Mouse (Mus musculus) kidney, adult 2 months (tissue): ENCODE measurements around the gene March10. TPM values are rescaled to one million over a fixed set of nuclear protein-coding genes. Genes with fewer than 3 reads are reported as not detected.

Source experiments
- DNase-seq: peaks from one replicate; pipeline ENCODE4 v3.0.0; 2021
- H3K27ac ChIP-seq: fragments of 200-500 bp; 2 replicates; pipeline ENCODE4 v1.5.1; 2012; ENCODE audit warnings: low read depth, low read length, control low read depth, inconsistent platforms; ENCODE audit not compliant: insufficient read depth
- H3K27me3 ChIP-seq: fragments of 200-500 bp; replicated peaks from 2 replicates; pipeline ENCODE4 v1.6.1; 2012; ENCODE audit warnings: mild to moderate bottlenecking, moderate library complexity, low read length, inconsistent platforms; ENCODE audit not compliant: control insufficient read depth, insufficient read depth
- H3K36me3 ChIP-seq: fragments of 200-500 bp; 2 replicates; pipeline ENCODE4 v1.6.1; 2012; ENCODE audit warnings: mild to moderate bottlenecking, moderate library complexity, low read length, inconsistent platforms; ENCODE audit not compliant: control insufficient read depth, insufficient read depth
- H3K4me1 ChIP-seq: fragments of 200-500 bp; 2 replicates; pipeline ENCODE4 v1.6.1; 2011; ENCODE audit warnings: low read length; ENCODE audit not compliant: control insufficient read depth, insufficient read depth
- H3K4me3 ChIP-seq: fragments of 200-500 bp; 2 replicates; pipeline ENCODE4 v1.5.1; 2011; ENCODE audit warnings: mild to moderate bottlenecking, low read depth, low read length, control low read depth; ENCODE audit not compliant: insufficient read depth
- CTCF ChIP-seq: fragments of 200-500 bp; conservative IDR thresholded peaks from 2 replicates; pipeline ENCODE4 v1.5.1; 2011; ENCODE audit warnings: low read depth, mild to moderate bottlenecking, control low read depth, low read length, moderate library complexity, mixed read lengths; ENCODE audit not compliant: insufficient read depth, insufficient read length
- POLR2A ChIP-seq: fragments of 200-500 bp; IDR thresholded peaks from one replicate; pipeline ENCODE4 v1.6.1; 2011; ENCODE audit warnings: low read depth, low read length, control low read depth
- WGBS: fragments of 180-500 bp; shearing (Covaris S2); methylation state at CpG from one replicate; pipeline ENCODE4 v1.1.7; 2018; 5-methylcytosine and 5-hydroxymethylcytosine counted together
- polyA plus RNA-seq: library from polyadenylated mRNA; depleted of rRNA; stranded (reverse); fragments of >200 nt; gene quantifications from 2 replicates; pipeline ENCODE4 v1.2.3, GENCODE M21; 2012

Gene March10
- polyA plus RNA-seq, 1 experiment, result 1.8 TPM

GRCm38 (mm10) chr11:105474352-105474736 is 17.8 kb upstream of the March10 start:
- TF ChIP-seq POLR2A (no peak), CTCF (no peak)
- WGBS, result 70% methylated on average over 6 of the region's 6 CpGs
- H3K4me3 ChIP-seq, result no peak overlapping the region
- no peak overlapping the region for H3K27ac ChIP-seq
- no peaks in the 10 kb centered on the region for H3K27me3 ChIP-seq
- no peak for DNase-seq
- H3K36me3 ChIP-seq, result no peaks in the 10 kb centered on the region
- no peaks in the 10 kb centered on the region for H3K4me1 ChIP-seq

GRCm38 (mm10) chr11:105473716-105474351 is 17.3 kb upstream of the March10 start:
- Histone ChIP-seq H3K27me3 (no peaks in the 10 kb centered on the region), H3K4me3 (no peak overlapping the region), H3K4me1 (no peaks in the 10 kb centered on the region), H3K27ac (no peak overlapping the region), H3K36me3 (no peaks in the 10 kb centered on the region)
- DNase-seq, result no peak
- 64% methylated on average over 5 of the region's 5 CpGs for WGBS
- TF ChIP-seq CTCF, result no peak
- TF ChIP-seq POLR2A, result no peak

- H3K27me3 ChIP-seq, result no peaks in the 10 kb centered on the region
- H3K4me3 ChIP-seq, result no peak overlapping the region
- H3K27ac ChIP-seq, result no peak overlapping the region
- no peaks in the 10 kb centered on the region for H3K36me3 ChIP-seq
- 86% methylated on average over 4 of the region's 4 CpGs for WGBS
- TF ChIP-seq POLR2A (no peak), CTCF (no peak)
- DNase-seq, result no peak
- no peaks in the 10 kb centered on the region for H3K4me1 ChIP-seq
Measured at GRCm38 (mm10) chr11:105472610-105473009, 16.1 kb upstream of the March10 start.

GRCm38 (mm10) chr11:105470896-105471295 is 14.4 kb upstream of the March10 start:
- no peak for DNase-seq
- no peaks in the 10 kb centered on the region for H3K27me3 ChIP-seq
- 95% methylated on average over 4 of the region's 4 CpGs for WGBS

GRCm38 (mm10) chr11:105469561-105469960 is 13.0 kb upstream of the March10 start:
- 87% methylated on average over 4 of the region's 4 CpGs for WGBS
- Histone ChIP-seq H3K36me3 (no peaks in the 10 kb centered on the region), H3K27ac (no peak overlapping the region), H3K27me3 (no peaks in the 10 kb centered on the region), H3K4me3 (no peak overlapping the region), H3K4me1 (no peaks in the 10 kb centered on the region)
- TF ChIP-seq POLR2A (no peak), CTCF (no peak)
- no peak for DNase-seq

More at GRCm38 (mm10) chr11:105470896-105471295, 14.4 kb upstream of the March10 start:
- H3K4me1 ChIP-seq, result no peaks in the 10 kb centered on the region
- no peak overlapping the region for H3K4me3 ChIP-seq
- TF ChIP-seq POLR2A (no peak), CTCF (no peak)
- H3K36me3 ChIP-seq, result no peaks in the 10 kb centered on the region
- no peak overlapping the region for H3K27ac ChIP-seq

- no peak for DNase-seq
- H3K4me1 ChIP-seq, result no peaks in the 10 kb centered on the region
- H3K27me3 ChIP-seq, result no peaks in the 10 kb centered on the region
- WGBS, result 72% methylated on average over 8 of the region's 8 CpGs
- H3K4me3 ChIP-seq, result no peak overlapping the region
- no peaks in the 10 kb centered on the region for H3K36me3 ChIP-seq
- H3K27ac ChIP-seq, result no peak overlapping the region; the same call in 1 of the 2 replicates
- no peak for TF ChIP-seq CTCF
- no peak for TF ChIP-seq POLR2A
Measured at GRCm38 (mm10) chr11:105469091-105469507, 12.6 kb upstream of the March10 start.

GRCm38 (mm10) chr11:105468436-105468835 is 11.9 kb upstream of the March10 start:
- Histone ChIP-seq H3K27me3 (no peaks in the 10 kb centered on the region), H3K4me3 (no peak overlapping the region), H3K36me3 (no peaks in the 10 kb centered on the region), H3K4me1 (no peaks in the 10 kb centered on the region), H3K27ac (no peak overlapping the region)
- TF ChIP-seq POLR2A (no peak), CTCF (no peak)
- 88% methylated on average over 5 of the region's 5 CpGs for whole genome bisulfite sequencing
- DNase-seq, result no peak
